Mouse (Mus musculus) hindbrain, postnatal 0 days (tissue): Measurements from ENCODE around the gene Tnip1. TPM values are rescaled to one million over a fixed set of nuclear protein-coding genes. Genes with fewer than 3 reads are reported as not detected.

Experiments used
- ATAC-seq: fragments of 200-750 bp; cut with Nextera tagmentation; 2 replicates; pipeline ENCODE4 v1.8.0; 2017; ENCODE audit warnings: mild to moderate bottlenecking, moderate TSS enrichment, moderate library complexity
- DNase-seq: peaks from one replicate; pipeline ENCODE4 v3.0.0-alpha.2; 2015; ENCODE audit warnings: low spot score
- H3K27ac ChIP-seq: fragments of 300-500 bp; sonication (generic); 2 replicates; pipeline ENCODE4 v1.5.1; 2014; ENCODE audit warnings: mild to moderate bottlenecking
- H3K27me3 ChIP-seq: fragments of 300-500 bp; sonication (generic); 2 replicates; pipeline ENCODE4 v1.6.1; 2014; ENCODE audit warnings: low read length, mixed read lengths; ENCODE audit not compliant: insufficient read depth
- H3K36me3 ChIP-seq: fragments of 300-500 bp; sonication (generic); 2 replicates; pipeline ENCODE4 v1.6.1; 2014; ENCODE audit warnings: low read length, mixed read lengths; ENCODE audit not compliant: insufficient read depth
- H3K4me1 ChIP-seq: fragments of 300-500 bp; sonication (generic); 2 replicates; pipeline ENCODE4 v1.6.1; 2014; ENCODE audit warnings: antibody characterized with exemption, low read length, mixed read lengths; ENCODE audit not compliant: insufficient read depth
- H3K4me2 ChIP-seq: fragments of 300-500 bp; sonication (generic); 2 replicates; pipeline ENCODE4 v1.6.1; 2014; ENCODE audit warnings: low read depth, mild to moderate bottlenecking, low read length, moderate library complexity, mixed read lengths
- H3K4me3 ChIP-seq: fragments of 300-500 bp; sonication (generic); 2 replicates; pipeline ENCODE4 v1.5.1; 2014; ENCODE audit warnings: low read length
- H3K9ac ChIP-seq: fragments of 300-500 bp; sonication (generic); replicated peaks from 2 replicates; pipeline ENCODE4 v1.6.1; 2014; ENCODE audit warnings: mild to moderate bottlenecking, low read length, moderate library complexity, mixed read lengths
- H3K9me3 ChIP-seq: fragments of 300-500 bp; sonication (generic); 2 replicates; pipeline ENCODE4 v1.6.1; 2016; ENCODE audit warnings: low read length, mixed read lengths
- CTCF ChIP-seq: IDR thresholded peaks from 2 replicates; pipeline ENCODE4 v1.5.1; 2016; ENCODE audit warnings: antibody characterized with exemption, control low read depth, low read depth
- WGBS: fragments of 180-500 bp; shearing (Covaris S2); extraction: QIAGEN DNeasy Blood & Tissue Kit; methylation state at CpG from one replicate; pipeline ENCODE4 v1.1.7; 2014; 5-methylcytosine and 5-hydroxymethylcytosine counted together
- polyA plus RNA-seq: library from polyadenylated mRNA; unstranded; fragments of >200 nt; fragmentation: Nextera tagmentation; extraction: Ambion mirVana; gene quantifications from 2 replicates; pipeline ENCODE4 v1.2.1, GENCODE M21; 2015
- total RNA-seq: library from RNA; depleted of rRNA; stranded (reverse); fragments of >200 nt; gene quantifications from 2 replicates; pipeline ENCODE4 v1.2.3, GENCODE M21; 2014

The Tnip1 gene
- total and polyA plus RNA-seq, 2 experiments from 2014 or later: 16.7 to 17.1 TPM

- Histone ChIP-seq H3K9ac (no peak overlapping the region), H3K27me3 (no peaks in the 10 kb centered on the region), H3K4me1 (no peaks in the 10 kb centered on the region), H3K4me3 (no peak overlapping the region), H3K36me3 (peaks cover 24% of the 10 kb centered on the region; the same call in 1 of the 2 replicates), H3K4me2 (no peak overlapping the region), H3K27ac (no peak overlapping the region), H3K9me3 (no peaks in the 10 kb centered on the region)
- no peak for ATAC-seq
- 83% methylated on average over 9 of the region's 9 CpGs for WGBS
- no peak for DNase-seq
- no peak for TF ChIP-seq CTCF
Observed at GRCm38 (mm10) chr11:54912503-54913316, 50.0 kb downstream of the Tnip1 start.

GRCm38 (mm10) chr11:54911671-54912502 lies 50.8 kb downstream of the Tnip1 start:
- H3K4me3 ChIP-seq: no peak overlapping the region
- WGBS: 92% methylated on average over 7 of the region's 7 CpGs
- H3K4me2 ChIP-seq: no peak overlapping the region
- no peaks in the 10 kb centered on the region for H3K9me3 ChIP-seq
- no peak for DNase-seq
- peaks cover 16% of the 10 kb centered on the region; the same call in 1 of the 2 replicates for H3K36me3 ChIP-seq
- no peaks in the 10 kb centered on the region for H3K27me3 ChIP-seq
- H3K27ac ChIP-seq: no peak overlapping the region
- no peak for TF ChIP-seq CTCF
- no peaks in the 10 kb centered on the region for H3K4me1 ChIP-seq
- ATAC-seq: no peak
- no peak overlapping the region for H3K9ac ChIP-seq

GRCm38 (mm10) chr11:54911201-54911600 lies 51.5 kb downstream of the Tnip1 start:
- Histone ChIP-seq H3K9ac (no peak overlapping the region), H3K36me3 (peaks cover 11% of the 10 kb centered on the region; the same call in 1 of the 2 replicates), H3K27ac (no peak overlapping the region), H3K4me2 (no peak overlapping the region), H3K4me1 (no peaks in the 10 kb centered on the region), H3K4me3 (no peak overlapping the region), H3K27me3 (no peaks in the 10 kb centered on the region), H3K9me3 (no peaks in the 10 kb centered on the region)
- WGBS: 91% methylated on average over 3 of the region's 3 CpGs
- no peak for DNase-seq
- no peak for TF ChIP-seq CTCF
- ATAC-seq: no peak

GRCm38 (mm10) chr11:54910081-54910665 lies 52.5 kb downstream of the Tnip1 start:
- Histone ChIP-seq H3K27me3 (no peaks in the 10 kb centered on the region), H3K9ac (no peak overlapping the region), H3K4me2 (no peak overlapping the region), H3K4me1 (no peaks in the 10 kb centered on the region), H3K4me3 (no peak overlapping the region), H3K9me3 (no peaks in the 10 kb centered on the region), H3K27ac (no peak overlapping the region), H3K36me3 (peaks cover 8% of the 10 kb centered on the region; the same call in 1 of the 2 replicates)
- DNase-seq (no peak), ATAC-seq (no peak)
- 87% methylated on average over 12 of the region's 12 CpGs for WGBS
- TF ChIP-seq CTCF: no peak

GRCm38 (mm10) chr11:54909273-54909672 lies 53.4 kb downstream of the Tnip1 start:
- no peak for TF ChIP-seq CTCF
- 92% methylated on average over 11 of the region's 11 CpGs for WGBS
- Histone ChIP-seq H3K9me3 (no peaks in the 10 kb centered on the region), H3K4me3 (no peak overlapping the region), H3K4me2 (no peak overlapping the region), H3K27ac (no peak overlapping the region), H3K36me3 (peaks cover 6% of the 10 kb centered on the region; the same call in 1 of the 2 replicates), H3K9ac (no peak overlapping the region), H3K4me1 (no peaks in the 10 kb centered on the region), H3K27me3 (no peaks in the 10 kb centered on the region)
- ATAC-seq: no peak
- DNase-seq: no peak

- WGBS: 93% methylated on average over 5 of the region's 5 CpGs
- H3K27ac ChIP-seq: no peak overlapping the region
- no peak for ATAC-seq
Observed at GRCm38 (mm10) chr11:54907259-54907658, 55.5 kb downstream of the Tnip1 start.

More at GRCm38 (mm10) chr11:54907259-54907658, 55.5 kb downstream of the Tnip1 start:
- Histone ChIP-seq H3K9me3 (no peaks in the 10 kb centered on the region), H3K9ac (no peak overlapping the region), H3K4me3 (no peak overlapping the region), H3K4me2 (no peak overlapping the region), H3K27me3 (no peaks in the 10 kb centered on the region), H3K36me3 (peaks cover 6% of the 10 kb centered on the region; the same call in 1 of the 2 replicates), H3K4me1 (peaks cover 5% of the 10 kb centered on the region)
- TF ChIP-seq CTCF: no peak
- DNase-seq: no peak
